Mouse (Mus musculus): Measurements from ENCODE around the gene Ccr7. TPM values are rescaled to one million over a fixed set of nuclear protein-coding genes. Genes with fewer than 3 reads are reported as not detected.

Gene Ccr7
- polyA plus RNA-seq, 1 experiment from 2014 or later = 0.61 TPM

DNA sequence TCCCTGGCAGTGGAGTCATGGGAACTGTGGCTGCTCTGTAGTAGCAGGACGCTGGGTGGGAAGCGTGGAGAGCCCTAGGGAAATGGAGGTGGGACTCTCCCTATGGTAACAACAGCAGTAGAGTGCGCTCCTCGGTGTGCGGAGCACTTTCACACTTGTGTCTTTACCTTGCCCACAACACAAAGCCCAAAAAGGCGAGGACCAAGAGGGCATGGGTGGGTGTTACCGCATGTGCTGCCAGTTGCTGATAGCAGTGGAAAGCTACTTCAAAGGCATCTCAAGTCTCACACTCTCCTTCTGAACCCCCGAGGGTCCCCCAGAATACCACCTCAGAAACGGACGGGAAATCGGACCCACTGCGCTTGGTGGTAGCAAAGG, 23.4 kb downstream of the Ccr7 start:
- peaks cover 52% of the 10 kb centered on the region for H3K4me1 ChIP-seq (replicated peaks; ENCODE audit: control insufficient read depth, insufficient read depth, low read length)
- peak overlapping the region; percentile 35; the same call in 1 of the 2 replicates for H3K9ac ChIP-seq (ENCODE audit: low read length)
- peak overlapping the region; percentile 92 for H3K27ac ChIP-seq (ENCODE audit: low read depth)

DNA sequence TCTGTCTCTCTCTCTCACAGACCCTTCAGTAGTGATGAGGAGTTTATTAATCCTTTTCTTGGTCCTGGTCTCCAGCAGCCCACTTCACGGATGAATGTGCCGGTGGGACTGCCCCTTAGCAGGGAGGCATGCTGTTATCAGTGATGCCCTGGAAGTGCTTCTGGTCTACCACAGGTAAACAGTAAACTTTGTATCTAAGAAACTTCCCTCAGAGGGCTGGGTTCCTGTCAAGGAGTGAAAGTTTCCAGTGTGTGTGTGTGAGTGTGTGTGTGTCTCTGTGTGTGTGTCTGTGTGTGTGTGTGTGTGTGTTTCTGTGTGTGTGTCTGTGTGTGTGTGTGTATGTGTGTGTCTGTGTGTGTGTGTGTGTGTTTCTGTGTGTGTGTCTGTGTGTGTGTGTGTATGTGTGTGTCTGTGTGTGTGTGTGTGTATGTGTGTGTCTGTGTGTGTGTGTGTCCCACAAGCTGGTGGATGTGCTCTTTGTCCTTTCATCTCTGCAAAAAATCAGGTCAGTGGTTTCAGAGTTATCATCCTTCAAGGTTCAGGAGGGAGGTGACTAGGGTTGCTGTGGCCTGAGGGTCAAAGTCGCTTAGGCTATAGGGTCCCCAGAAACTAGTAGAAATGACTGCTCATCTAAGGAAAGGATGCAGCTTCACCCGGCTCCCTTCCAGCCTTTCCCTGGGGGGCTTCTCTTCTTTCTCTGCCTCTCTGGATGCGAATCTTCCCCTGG, 24.0 kb downstream of the Ccr7 start:
- Histone ChIP-seq H3K27ac (ENCODE audit: low read depth) (no peak overlapping the region), H3K4me2 (ENCODE audit: low read length) (no peak overlapping the region), H3K9me3 (ENCODE audit: control insufficient read depth, low read length) (no peaks in the 10 kb centered on the region), H3K27me3 (replicated peaks; ENCODE audit: control insufficient read depth, insufficient read depth, low read length) (no peaks in the 10 kb centered on the region), H3K4me3 (ENCODE audit: low read depth, low read length) (no peak overlapping the region), H3K9ac (ENCODE audit: low read length) (no peak overlapping the region), H3K36me3 (ENCODE audit: control insufficient read depth, insufficient read depth, low read length) (no peaks in the 10 kb centered on the region), H3K4me1 (replicated peaks; ENCODE audit: control insufficient read depth, insufficient read depth, low read length) (peaks cover 52% of the 10 kb centered on the region)
- DNase-seq (ENCODE audit: low spot score) = no peak
- 49% methylated on average over 5 of the region's 5 CpGs for WGBS
- ATAC-seq (replicated peaks; ENCODE audit: low FRiP score, low TSS enrichment, low read depth) = no peak

More for the DNA sequence above, 23.4 kb downstream of the Ccr7 start:
- no peak for DNase-seq (ENCODE audit: low spot score)
- Histone ChIP-seq H3K4me3 (ENCODE audit: low read depth, low read length) (peak overlapping the region; percentile 18; the same call in 1 of the 2 replicates), H3K4me2 (ENCODE audit: low read length) (peak overlapping the region; percentile 49), H3K27me3 (replicated peaks; ENCODE audit: control insufficient read depth, insufficient read depth, low read length) (no peaks in the 10 kb centered on the region), H3K36me3 (ENCODE audit: control insufficient read depth, insufficient read depth, low read length) (no peaks in the 10 kb centered on the region), H3K9me3 (ENCODE audit: control insufficient read depth, low read length) (no peaks in the 10 kb centered on the region)
- WGBS = 33% methylated on average over 12 of the region's 12 CpGs
- no peak for ATAC-seq (replicated peaks; ENCODE audit: low FRiP score, low TSS enrichment, low read depth)

DNA sequence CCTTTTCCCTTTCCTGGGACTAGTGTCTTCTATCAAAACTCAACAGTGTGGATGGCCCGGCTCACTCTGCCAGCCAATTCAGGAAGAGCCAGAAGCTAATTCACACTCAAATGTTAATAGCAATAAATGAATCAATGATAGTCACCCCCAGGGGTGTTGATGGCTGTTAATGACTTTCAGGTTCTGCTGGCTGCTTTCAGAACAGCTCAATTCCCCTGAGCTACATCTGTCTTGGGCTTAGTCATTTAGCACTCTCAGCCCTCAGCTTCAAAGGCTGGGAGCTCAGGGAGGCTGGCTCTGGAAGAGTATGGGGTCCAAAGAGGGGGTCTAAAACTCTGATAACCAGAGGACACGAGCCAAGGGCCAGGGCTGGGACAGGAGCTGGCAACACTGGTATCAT, 25.6 kb downstream of the Ccr7 start:
- H3K9ac ChIP-seq (ENCODE audit: low read length) = no peak overlapping the region
- peaks cover 48% of the 10 kb centered on the region for H3K4me1 ChIP-seq (replicated peaks; ENCODE audit: control insufficient read depth, insufficient read depth, low read length)
- ATAC-seq (replicated peaks; ENCODE audit: low FRiP score, low TSS enrichment, low read depth) = no peak
- H3K9me3 ChIP-seq (ENCODE audit: control insufficient read depth, low read length) = no peaks in the 10 kb centered on the region
- no peaks in the 10 kb centered on the region for H3K36me3 ChIP-seq (ENCODE audit: control insufficient read depth, insufficient read depth, low read length)
- H3K4me2 ChIP-seq (ENCODE audit: low read length) = no peak overlapping the region
- H3K27me3 ChIP-seq (replicated peaks; ENCODE audit: control insufficient read depth, insufficient read depth, low read length) = no peaks in the 10 kb centered on the region
- 37% methylated on average over 2 of the region's 2 CpGs for WGBS
- DNase-seq (ENCODE audit: low spot score) = no peak
- no peak overlapping the region for H3K27ac ChIP-seq (ENCODE audit: low read depth)
- H3K4me3 ChIP-seq (ENCODE audit: low read depth, low read length) = no peak overlapping the region

GRCm38 (mm10) chr11:99127785-99128682, 26.8 kb downstream of the Ccr7 start:
- no peak overlapping the region for H3K27ac ChIP-seq (ENCODE audit: low read depth)
- ATAC-seq (replicated peaks; ENCODE audit: low FRiP score, low TSS enrichment, low read depth) = no peak
- 82% methylated on average over 18 of the region's 18 CpGs for WGBS

GRCm38 (mm10) chr11:99126482-99127253, 28.2 kb downstream of the Ccr7 start:
- ATAC-seq (replicated peaks; ENCODE audit: low FRiP score, low TSS enrichment, low read depth) (no peak), DNase-seq (ENCODE audit: low spot score) (no peak)
- peaks cover 27% of the 10 kb centered on the region for H3K4me1 ChIP-seq (replicated peaks; ENCODE audit: control insufficient read depth, insufficient read depth, low read length)
- H3K27me3 ChIP-seq (replicated peaks; ENCODE audit: control insufficient read depth, insufficient read depth, low read length) = no peaks in the 10 kb centered on the region
- WGBS = 29% methylated on average over 5 of the region's 5 CpGs
- H3K9ac ChIP-seq (ENCODE audit: low read length) = no peak overlapping the region
- no peak overlapping the region for H3K4me3 ChIP-seq (ENCODE audit: low read depth, low read length)
- no peaks in the 10 kb centered on the region for H3K36me3 ChIP-seq (ENCODE audit: control insufficient read depth, insufficient read depth, low read length)
- H3K27ac ChIP-seq (ENCODE audit: low read depth) = peak overlapping the region; percentile 34
- no peaks in the 10 kb centered on the region for H3K9me3 ChIP-seq (ENCODE audit: control insufficient read depth, low read length)
- no peak overlapping the region for H3K4me2 ChIP-seq (ENCODE audit: low read length)

More at GRCm38 (mm10) chr11:99127785-99128682, 26.8 kb downstream of the Ccr7 start:
- Histone ChIP-seq H3K9me3 (ENCODE audit: control insufficient read depth, low read length) (no peaks in the 10 kb centered on the region), H3K27me3 (replicated peaks; ENCODE audit: control insufficient read depth, insufficient read depth, low read length) (no peaks in the 10 kb centered on the region), H3K4me2 (ENCODE audit: low read length) (no peak overlapping the region), H3K4me1 (replicated peaks; ENCODE audit: control insufficient read depth, insufficient read depth, low read length) (peaks cover 35% of the 10 kb centered on the region), H3K4me3 (ENCODE audit: low read depth, low read length) (no peak overlapping the region), H3K9ac (ENCODE audit: low read length) (no peak overlapping the region), H3K36me3 (ENCODE audit: control insufficient read depth, insufficient read depth, low read length) (no peaks in the 10 kb centered on the region)
- no peak for DNase-seq (ENCODE audit: low spot score)

- ATAC-seq (replicated peaks; ENCODE audit: low FRiP score, low TSS enrichment, low read depth) (no peak), DNase-seq (ENCODE audit: low spot score) (no peak)
- H3K27ac ChIP-seq (ENCODE audit: low read depth) = 0 out of 2 replicates have a peak overlapping the region, but pooled peaks have one; percentile 16
- no peaks in the 10 kb centered on the region for H3K36me3 ChIP-seq (ENCODE audit: control insufficient read depth, insufficient read depth, low read length)
- H3K4me1 ChIP-seq (replicated peaks; ENCODE audit: control insufficient read depth, insufficient read depth, low read length) = peaks cover 30% of the 10 kb centered on the region
- no peaks in the 10 kb centered on the region for H3K9me3 ChIP-seq (ENCODE audit: control insufficient read depth, low read length)
- no peak overlapping the region for H3K9ac ChIP-seq (ENCODE audit: low read length)
- 46% methylated on average over 10 of the region's 10 CpGs for WGBS
- H3K4me2 ChIP-seq (ENCODE audit: low read length) = no peak overlapping the region
- H3K27me3 ChIP-seq (replicated peaks; ENCODE audit: control insufficient read depth, insufficient read depth, low read length) = no peaks in the 10 kb centered on the region
- H3K4me3 ChIP-seq (ENCODE audit: low read depth, low read length) = no peak overlapping the region
These were observed 30.2 kb downstream of the Ccr7 start for GRCm38 (mm10) chr11:99124635-99125029.

- Histone ChIP-seq H3K4me3 (ENCODE audit: low read depth, low read length) (no peak overlapping the region), H3K36me3 (ENCODE audit: control insufficient read depth, insufficient read depth, low read length) (no peaks in the 10 kb centered on the region), H3K27ac (ENCODE audit: low read depth) (0 out of 2 replicates have a peak overlapping the region, but pooled peaks have one; percentile 16), H3K4me2 (ENCODE audit: low read length) (no peak overlapping the region), H3K4me1 (replicated peaks; ENCODE audit: control insufficient read depth, insufficient read depth, low read length) (peaks cover 30% of the 10 kb centered on the region), H3K27me3 (replicated peaks; ENCODE audit: control insufficient read depth, insufficient read depth, low read length) (no peaks in the 10 kb centered on the region), H3K9ac (ENCODE audit: low read length) (no peak overlapping the region), H3K9me3 (ENCODE audit: control insufficient read depth, low read length) (no peaks in the 10 kb centered on the region)
- no peak for DNase-seq (ENCODE audit: low spot score)
- WGBS = 54% methylated on average over 15 of the region's 15 CpGs
- ATAC-seq (replicated peaks; ENCODE audit: low FRiP score, low TSS enrichment, low read depth) = no peak; the same call in 1 of the 2 replicates
These were observed 30.8 kb downstream of the Ccr7 start for GRCm38 (mm10) chr11:99123977-99124634.

- Histone ChIP-seq H3K4me2 (ENCODE audit: low read length) (no peak overlapping the region), H3K9ac (ENCODE audit: low read length) (no peak overlapping the region), H3K27me3 (replicated peaks; ENCODE audit: control insufficient read depth, insufficient read depth, low read length) (no peaks in the 10 kb centered on the region), H3K27ac (ENCODE audit: low read depth) (no peak overlapping the region), H3K36me3 (ENCODE audit: control insufficient read depth, insufficient read depth, low read length) (no peaks in the 10 kb centered on the region), H3K4me3 (ENCODE audit: low read depth, low read length) (no peak overlapping the region), H3K4me1 (replicated peaks; ENCODE audit: control insufficient read depth, insufficient read depth, low read length) (peaks cover 30% of the 10 kb centered on the region), H3K9me3 (ENCODE audit: control insufficient read depth, low read length) (peaks cover 3% of the 10 kb centered on the region; the same call in 1 of the 2 replicates)
- no peak for ATAC-seq (replicated peaks; ENCODE audit: low FRiP score, low TSS enrichment, low read depth)
- DNase-seq (ENCODE audit: low spot score) = no peak
- 65% methylated on average over 3 of the region's 3 CpGs for WGBS
These were observed 32.2 kb downstream of the Ccr7 start for GRCm38 (mm10) chr11:99122703-99123102.

Measured in intestine, embryonic 14.5 days (tissue).